Mouse (Mus musculus) spleen, postnatal 36 days (tissue): ENCODE measurements at regions not wholly inside any gene's neighbourhood (a gene's known extent, or its start where the extent isn't known, plus 50 kb on each side); places are given as distances from the start of the nearest gene placed in this dataset.
"Not testable (repeated sequence)": the region's sequence is repeated elsewhere in the genome, so short reads cannot be mapped to it uniquely, and the experiment has no call there.

Experiments
- DNase-seq, 2 experiments: peaks; one replicate each; pipeline ENCODE4 v3.0.0; 2022; ENCODE audit warnings: low spot score in 2 of 2, mixed read lengths in 1 of 2

DNA sequence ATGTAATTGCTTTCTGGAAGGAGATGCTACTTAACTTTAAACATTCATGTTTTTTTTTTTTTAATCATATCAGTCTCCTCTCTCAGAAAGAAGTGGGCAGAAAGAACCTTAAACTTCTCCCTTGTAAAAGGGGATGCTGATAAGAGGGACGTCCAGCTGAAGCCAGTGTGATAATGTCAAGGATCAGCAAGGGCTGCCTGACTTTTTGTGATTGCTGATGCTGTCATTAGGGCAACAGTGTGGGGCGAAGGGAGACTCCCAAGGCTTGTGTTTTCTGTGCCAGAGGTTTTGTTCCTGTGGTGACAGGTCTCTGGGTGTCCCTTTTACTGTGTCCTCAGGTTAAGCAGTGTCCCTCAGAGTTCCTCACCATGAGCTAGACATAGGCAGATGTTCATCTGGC is 61.8 kb upstream of the Prkar2b start:
- peak; percentile 37 to 74 for DNase-seq

GRCm38 (mm10) chr12:32122007-32122406 is 60.9 kb upstream of the Prkar2b start:
- DNase-seq, result not testable (repeated sequence)

GRCm38 (mm10) chr12:32112691-32113090 is 51.6 kb upstream of the Prkar2b start:
- no peak for DNase-seq

GRCm38 (mm10) chr12:32111508-32112119 is 50.5 kb upstream of the Prkar2b start:
- no peak for DNase-seq

DNA sequence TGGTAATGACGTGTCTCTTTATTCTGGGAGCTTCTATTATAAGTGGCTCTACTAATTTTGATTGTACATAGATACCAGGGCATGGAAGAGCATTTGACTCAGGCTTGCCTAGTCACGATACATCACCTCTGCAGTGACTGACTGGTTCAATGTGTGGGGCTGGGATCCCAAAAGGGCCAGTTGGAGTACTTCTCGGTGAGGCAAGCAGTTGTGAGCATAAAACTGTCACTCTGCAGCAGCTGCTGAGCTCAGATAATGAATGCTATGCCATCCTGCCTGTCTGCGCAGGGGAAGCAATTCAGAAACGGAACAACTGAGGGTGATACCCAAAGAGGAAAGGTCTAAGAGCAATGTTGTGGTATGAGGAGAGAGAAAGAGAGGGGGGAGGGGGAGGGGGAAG is 49.8 kb upstream of the Prkar2b start:
- DNase-seq, result peak; percentile 59 to 75
